Mouse (Mus musculus): ENCODE data around the gene Zdhhc12. TPM values are rescaled to one million over a fixed set of nuclear protein-coding genes. Genes with fewer than 3 reads are reported as not detected.

Zdhhc12 gene
- polyA plus RNA-seq, 1 experiment, result 39.0 TPM

DNA sequence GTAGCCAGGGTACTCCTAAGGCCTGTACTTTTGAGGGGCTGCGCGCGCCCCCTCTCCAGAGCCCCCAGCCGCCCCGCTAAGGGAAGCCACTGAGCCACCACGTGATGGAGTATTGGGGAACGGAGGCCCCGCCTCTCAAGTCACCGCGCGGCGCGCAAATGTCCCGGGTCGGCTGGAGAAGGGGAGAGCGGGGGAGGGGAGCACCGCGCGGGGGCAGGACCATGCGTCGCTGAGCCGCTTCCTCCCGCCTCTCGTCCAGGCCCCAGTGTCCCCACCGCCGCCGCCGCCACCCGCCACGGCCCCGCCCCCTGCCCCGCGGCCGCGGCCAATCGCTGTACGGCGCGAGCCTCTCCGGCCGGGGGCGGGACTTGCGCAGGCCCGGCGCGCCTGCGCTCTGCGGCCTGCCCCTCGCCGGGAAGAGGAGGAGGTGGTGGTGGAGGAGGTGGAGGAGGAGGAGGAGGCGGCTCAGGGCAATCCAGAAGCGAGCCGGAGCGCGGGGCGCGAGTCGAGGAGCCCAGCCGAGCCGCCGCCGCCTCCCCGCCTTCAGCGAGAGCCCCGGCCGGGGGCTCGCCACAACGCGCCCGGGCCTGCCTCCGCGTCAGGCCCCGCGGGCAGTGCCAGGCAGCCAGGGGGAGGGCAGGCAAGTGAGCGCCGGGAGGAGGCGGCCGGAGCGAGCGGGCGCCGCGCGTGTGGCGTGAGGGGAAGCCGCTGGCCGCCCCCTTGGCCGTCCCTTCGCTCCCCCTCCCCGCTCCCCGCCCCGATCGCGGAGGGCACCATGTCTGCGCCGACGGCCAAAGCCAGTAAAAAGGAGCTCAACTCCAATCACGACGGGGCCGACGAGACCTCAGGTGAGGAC is 27.2 kb downstream of the Zdhhc12 start:
- H3K9me3 ChIP-seq (replicated peaks; ENCODE audit: control insufficient read depth, insufficient read depth, low read length, poor library complexity, severe bottlenecking), result no peaks in the 10 kb centered on the region
- no peaks in the 10 kb centered on the region for H3K4me1 ChIP-seq (ENCODE audit: control insufficient read depth, insufficient read depth, low read length)
- H3K36me3 ChIP-seq (ENCODE audit: control insufficient read depth, insufficient read depth, low read length, poor library complexity, severe bottlenecking), result peaks cover 50% of the 10 kb centered on the region

DNA sequence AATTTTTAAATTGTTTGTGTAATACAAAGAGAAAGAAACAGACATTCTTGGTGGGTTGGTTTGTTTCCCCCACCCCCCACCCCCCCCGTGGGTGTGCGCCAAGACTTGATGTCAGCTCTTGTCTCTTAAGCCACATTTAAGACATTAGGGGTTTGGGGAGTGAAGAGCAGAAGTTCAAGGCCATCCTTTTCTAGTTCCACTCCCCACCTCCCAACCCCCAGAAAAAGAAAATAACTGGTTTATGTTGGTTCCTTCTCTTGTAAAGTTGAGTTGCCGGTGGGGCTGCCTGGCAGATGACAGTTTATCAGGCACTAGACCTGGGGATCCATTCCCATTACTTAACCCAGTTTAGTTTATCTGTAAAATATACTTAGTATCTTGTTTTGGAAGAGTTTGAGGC is 29.1 kb downstream of the Zdhhc12 start:
- Histone ChIP-seq H3K36me3 (ENCODE audit: control insufficient read depth, insufficient read depth, low read length, poor library complexity, severe bottlenecking) (peaks cover 35% of the 10 kb centered on the region), H3K4me1 (ENCODE audit: control insufficient read depth, insufficient read depth, low read length) (no peaks in the 10 kb centered on the region), H3K9ac (ENCODE audit: low read depth, poor library complexity, severe bottlenecking) (peak overlapping the region; percentile 100), H3K27ac (ENCODE audit: insufficient read depth, low read length) (peak overlapping the region; percentile 67; the same call in 1 of the 2 replicates), H3K4me3 (ENCODE audit: low read depth, low read length) (peak overlapping the region; percentile 93), H3K9me3 (replicated peaks; ENCODE audit: control insufficient read depth, insufficient read depth, low read length, poor library complexity, severe bottlenecking) (no peaks in the 10 kb centered on the region), H3K27me3 (ENCODE audit: control insufficient read depth, insufficient read depth, low read length, poor library complexity, severe bottlenecking) (no peaks in the 10 kb centered on the region)
- TF ChIP-seq CTCF (IDR thresholded peaks at IDR 0.05; ENCODE audit: low read depth, low read length), result no peak

More for the DNA sequence above, 27.2 kb downstream of the Zdhhc12 start:
- Histone ChIP-seq H3K27me3 (ENCODE audit: control insufficient read depth, insufficient read depth, low read length, poor library complexity, severe bottlenecking) (no peaks in the 10 kb centered on the region), H3K27ac (ENCODE audit: insufficient read depth, low read length) (peak overlapping the region; percentile 91), H3K4me3 (ENCODE audit: low read depth, low read length) (peak overlapping the region; percentile 94), H3K9ac (ENCODE audit: low read depth, poor library complexity, severe bottlenecking) (peak overlapping the region; percentile 100)
- peak; percentile 8 for TF ChIP-seq POLR2A (IDR thresholded peaks at IDR 0.05; ENCODE audit: insufficient read depth, low read length)
- no peak for TF ChIP-seq CTCF (IDR thresholded peaks at IDR 0.05; ENCODE audit: low read depth, low read length)
- no peak for TF ChIP-seq EP300 (IDR thresholded peaks at IDR 0.05; ENCODE audit: insufficient read depth, low read depth, low read length)

DNA sequence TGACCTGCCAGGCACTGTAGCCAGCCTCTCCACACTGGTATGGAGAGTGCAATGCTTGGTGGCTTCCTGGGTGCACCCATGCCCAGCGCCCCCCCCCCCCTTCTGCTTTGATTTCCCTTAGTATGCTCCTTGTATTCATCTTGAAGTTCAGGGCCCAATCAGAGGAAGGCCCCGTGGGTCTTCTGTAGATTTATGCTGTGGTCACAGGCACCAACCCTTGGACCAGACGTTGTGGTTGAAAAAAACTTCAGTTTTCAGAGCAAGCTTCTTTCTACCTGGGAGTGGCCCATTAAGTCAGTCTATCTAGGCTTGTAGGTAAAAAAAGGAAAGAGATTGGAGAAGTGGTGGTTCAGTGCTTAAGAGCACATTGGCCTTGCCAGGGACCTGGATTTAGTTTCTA is 29.7 kb downstream of the Zdhhc12 start:
- no peaks in the 10 kb centered on the region for H3K27me3 ChIP-seq (ENCODE audit: control insufficient read depth, insufficient read depth, low read length, poor library complexity, severe bottlenecking)
- no peaks in the 10 kb centered on the region for H3K4me1 ChIP-seq (ENCODE audit: control insufficient read depth, insufficient read depth, low read length)
- peak overlapping the region; percentile 71; the same call in 1 of the 2 replicates for H3K27ac ChIP-seq (ENCODE audit: insufficient read depth, low read length)
- no peaks in the 10 kb centered on the region for H3K9me3 ChIP-seq (replicated peaks; ENCODE audit: control insufficient read depth, insufficient read depth, low read length, poor library complexity, severe bottlenecking)
- H3K36me3 ChIP-seq (ENCODE audit: control insufficient read depth, insufficient read depth, low read length, poor library complexity, severe bottlenecking), result peaks cover 30% of the 10 kb centered on the region
- H3K4me3 ChIP-seq (ENCODE audit: low read depth, low read length), result peak overlapping the region; percentile 93
- TF ChIP-seq POLR2A (IDR thresholded peaks at IDR 0.05; ENCODE audit: insufficient read depth, low read length) (no peak), EP300 (IDR thresholded peaks at IDR 0.05; ENCODE audit: insufficient read depth, low read depth, low read length) (no peak), CTCF (IDR thresholded peaks at IDR 0.05; ENCODE audit: low read depth, low read length) (no peak)
- H3K9ac ChIP-seq (ENCODE audit: low read depth, poor library complexity, severe bottlenecking), result peak overlapping the region; percentile 100

DNA sequence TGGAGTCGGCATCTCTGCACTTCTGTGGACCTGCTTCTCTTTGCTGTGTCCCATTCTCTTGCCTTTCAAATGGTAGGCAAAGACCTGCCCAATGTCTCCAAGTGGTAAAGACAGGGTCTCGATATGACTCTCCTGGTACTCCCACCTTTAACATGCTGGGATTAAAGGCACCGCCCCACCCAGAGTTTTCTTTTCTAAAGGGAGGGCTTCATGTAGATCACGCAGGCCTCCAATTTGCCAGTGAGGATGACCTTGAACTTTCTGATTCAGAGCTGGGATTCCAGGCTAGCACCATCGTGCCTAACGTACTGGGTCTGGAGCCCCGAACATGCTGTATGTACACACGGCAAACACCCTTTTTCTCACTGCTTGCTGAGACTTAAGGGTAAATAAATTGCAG is 30.2 kb downstream of the Zdhhc12 start:
- no peaks in the 10 kb centered on the region for H3K9me3 ChIP-seq (replicated peaks; ENCODE audit: control insufficient read depth, insufficient read depth, low read length, poor library complexity, severe bottlenecking)
- peak overlapping the region; percentile 93 for H3K4me3 ChIP-seq (ENCODE audit: low read depth, low read length)
- peak overlapping the region; percentile 100 for H3K9ac ChIP-seq (ENCODE audit: low read depth, poor library complexity, severe bottlenecking)
- H3K36me3 ChIP-seq (ENCODE audit: control insufficient read depth, insufficient read depth, low read length, poor library complexity, severe bottlenecking), result peaks cover 24% of the 10 kb centered on the region
- peak overlapping the region; percentile 71 for H3K27ac ChIP-seq (ENCODE audit: insufficient read depth, low read length)
- no peaks in the 10 kb centered on the region for H3K27me3 ChIP-seq (ENCODE audit: control insufficient read depth, insufficient read depth, low read length, poor library complexity, severe bottlenecking)
- TF ChIP-seq EP300 (IDR thresholded peaks at IDR 0.05; ENCODE audit: insufficient read depth, low read depth, low read length), result no peak
- TF ChIP-seq CTCF (IDR thresholded peaks at IDR 0.05; ENCODE audit: low read depth, low read length), result no peak
- TF ChIP-seq POLR2A (IDR thresholded peaks at IDR 0.05; ENCODE audit: insufficient read depth, low read length), result no peak
- H3K4me1 ChIP-seq (ENCODE audit: control insufficient read depth, insufficient read depth, low read length), result no peaks in the 10 kb centered on the region

DNA sequence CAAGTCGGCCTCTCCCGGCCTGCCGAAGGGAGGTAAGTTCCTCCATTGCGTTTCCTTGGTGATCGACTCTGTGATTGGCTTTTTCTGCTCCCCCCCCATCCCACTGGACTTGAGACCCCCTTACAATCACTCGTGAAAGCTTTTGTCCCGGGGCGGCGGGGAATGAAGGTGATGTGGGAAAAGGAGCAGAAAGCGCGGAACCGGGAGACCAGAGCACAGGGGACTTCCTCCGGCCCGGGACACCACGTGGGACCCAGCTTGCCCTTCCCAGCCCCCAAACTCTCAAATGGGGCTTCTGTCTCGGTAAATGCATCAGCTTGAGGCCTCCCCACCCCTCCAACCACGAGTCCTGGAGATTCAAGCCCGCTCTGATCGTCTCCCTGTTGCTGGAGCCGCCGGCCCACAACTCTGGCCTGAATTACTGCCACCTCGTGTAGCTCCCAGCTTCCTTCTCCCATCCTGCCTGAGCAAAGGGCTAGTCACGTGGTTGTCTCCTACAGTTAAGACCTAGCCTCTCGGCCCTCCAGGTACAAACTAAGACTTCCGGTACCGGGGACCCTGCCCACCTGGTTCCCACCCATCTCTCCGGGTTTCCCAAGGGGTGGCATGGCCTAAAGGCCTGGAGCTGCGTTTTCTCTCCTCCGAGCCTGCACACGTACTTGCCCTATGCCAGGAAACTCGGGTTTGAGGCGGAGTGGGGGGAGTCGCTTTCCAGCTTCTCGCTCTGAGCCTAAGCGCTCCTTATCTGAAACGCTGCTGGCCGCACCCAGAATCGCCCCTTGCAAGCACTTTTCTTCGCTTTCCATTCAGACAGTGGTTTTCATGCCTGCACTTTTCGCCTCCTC is 31.0 kb downstream of the Zdhhc12 start:
- H3K27me3 ChIP-seq (ENCODE audit: control insufficient read depth, insufficient read depth, low read length, poor library complexity, severe bottlenecking), result no peaks in the 10 kb centered on the region
- peak overlapping the region; percentile 71 for H3K27ac ChIP-seq (ENCODE audit: insufficient read depth, low read length)
- TF ChIP-seq CTCF (IDR thresholded peaks at IDR 0.05; ENCODE audit: low read depth, low read length) (no peak), POLR2A (IDR thresholded peaks at IDR 0.05; ENCODE audit: insufficient read depth, low read length) (peak; percentile 20)
- H3K4me1 ChIP-seq (ENCODE audit: control insufficient read depth, insufficient read depth, low read length), result no peaks in the 10 kb centered on the region
- H3K9ac ChIP-seq (ENCODE audit: low read depth, poor library complexity, severe bottlenecking), result peak overlapping the region; percentile 100
- H3K36me3 ChIP-seq (ENCODE audit: control insufficient read depth, insufficient read depth, low read length, poor library complexity, severe bottlenecking), result peaks cover 18% of the 10 kb centered on the region
- H3K4me3 ChIP-seq (ENCODE audit: low read depth, low read length), result peak overlapping the region; percentile 93
- no peaks in the 10 kb centered on the region for H3K9me3 ChIP-seq (replicated peaks; ENCODE audit: control insufficient read depth, insufficient read depth, low read length, poor library complexity, severe bottlenecking)

Data from ES-Bruce4 (cell line).